Mouse (Mus musculus) thymus, adult 2 months (tissue): Measurements from ENCODE around the gene Ptpn18.

ENCODE experiments used
- CTCF ChIP-seq: fragments of 200-500 bp; IDR thresholded peaks from 2 replicates; pipeline ENCODE4 v1.5.1; 2012; ENCODE audit warnings: mild to moderate bottlenecking, control low read depth, low read length, moderate library complexity, borderline replicate concordance; ENCODE audit not compliant: control insufficient read depth, poor library complexity, insufficient read depth; ENCODE audit errors: extremely low read depth
- POLR2A ChIP-seq: fragments of 200-500 bp; IDR thresholded peaks from 2 replicates; pipeline ENCODE4 v1.6.1; 2012; ENCODE audit warnings: mild to moderate bottlenecking, low read length, control low read depth, moderate library complexity; ENCODE audit not compliant: control insufficient read depth, poor library complexity, insufficient read depth; ENCODE audit errors: extremely low read depth

DNA sequence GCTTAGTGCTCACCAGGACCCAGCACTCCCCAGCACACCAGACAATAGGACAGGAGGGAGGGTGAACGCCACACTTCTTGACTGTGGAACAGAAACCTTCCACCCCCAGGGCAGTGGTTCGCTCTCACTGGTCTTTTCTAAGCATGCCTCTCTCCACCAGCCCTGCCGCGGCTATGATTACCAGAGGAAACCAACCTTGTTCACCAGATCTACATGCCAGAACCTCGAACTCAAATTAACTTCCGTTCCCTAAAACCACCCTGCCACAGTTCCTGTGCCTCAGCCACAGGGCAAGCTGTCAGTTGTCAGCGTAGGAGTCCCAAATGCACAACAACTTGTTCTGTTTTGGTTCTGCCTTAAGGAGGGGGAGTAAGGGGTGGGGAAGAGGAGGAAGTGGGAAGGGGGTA is 51.0 kb downstream of the Ptpn18 start:
- TF ChIP-seq CTCF = no peak
- TF ChIP-seq POLR2A = no peak
